Mouse (Mus musculus): Measurements from ENCODE around the gene Them7. TPM values are rescaled to one million over a fixed set of nuclear protein-coding genes. Genes with fewer than 3 reads are reported as not detected.

Them7 gene
- total RNA-seq (2023): not detected

DNA sequence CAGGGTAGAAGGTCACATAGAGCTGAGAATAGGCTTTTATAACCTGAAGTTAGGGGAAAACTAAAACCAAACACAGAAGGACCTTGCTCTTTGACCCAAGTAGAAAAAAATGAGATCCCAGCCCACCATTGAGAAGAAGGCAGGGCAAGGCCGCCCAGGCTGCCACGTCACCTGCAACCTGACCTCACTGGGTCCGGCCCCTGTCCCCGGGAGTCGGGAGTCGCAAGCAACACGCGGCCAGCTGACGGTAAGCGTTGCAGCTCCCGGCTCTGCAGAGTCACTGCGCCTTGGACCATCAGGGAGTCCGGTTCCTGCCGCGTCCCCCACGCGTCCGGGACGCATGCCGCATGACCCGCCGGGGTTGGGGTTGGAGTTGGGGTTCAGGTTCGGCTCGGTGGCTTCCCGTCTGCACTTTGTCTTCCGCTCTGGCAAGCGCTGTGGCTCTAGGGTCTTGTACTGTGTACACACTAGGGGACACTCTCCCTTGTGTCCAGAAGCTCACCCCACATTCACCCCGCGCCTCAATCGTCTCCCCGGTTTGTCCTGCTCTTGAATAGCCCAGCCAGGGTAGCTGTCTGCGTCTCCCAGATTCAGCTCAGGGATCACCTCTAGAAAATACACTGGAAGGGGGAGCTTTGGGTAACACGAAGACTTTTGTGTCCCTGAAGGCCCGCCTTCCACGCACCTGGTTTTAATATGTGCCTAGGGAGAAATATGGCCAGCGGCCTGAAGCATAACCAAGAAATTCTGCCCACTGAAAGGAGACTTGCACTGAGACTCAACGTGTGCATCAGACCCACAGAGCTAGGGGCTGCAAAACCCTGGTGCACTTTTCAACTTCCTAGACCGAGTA lies at the start of gene Them7:
Gene Them7, plus strand, starts transcription at position 187 of the 853 bp plus-strand sequence.

GRCm38 (mm10) chr2:105399085-105399891 lies 175.2 kb downstream of the Them7 start, which contains the start of gene Rcn1:
Gene Rcn1 (minus strand): TSS chr2:105399319.

Other genes with a start within 250 kb of the Them7 start
- 153 TPM for gene Eif3m, start 207.2 kb upstream of the Them7 start, total RNA-seq (2023)
- gene Gm11060, start 132.3 kb upstream of the Them7 start, total RNA-seq (2023): not detected
- 0.26 TPM for gene Wt1, start 97.8 kb upstream of the Them7 start, total RNA-seq (2023)
- 16.1 TPM for gene Rcn1, start 175.0 kb downstream of the Them7 start, total RNA-seq (2023)